Mouse (Mus musculus) stomach, postnatal 0 days (tissue): ENCODE measurements at regions not wholly inside any gene's neighbourhood (a gene's known extent, or its start where the extent isn't known, plus 50 kb on each side); places are given as distances from the start of the nearest gene placed in this dataset.

Experiments
- CTCF ChIP-seq: IDR thresholded peaks from 2 replicates; pipeline ENCODE4 v1.5.1; 2016; ENCODE audit warnings: antibody characterized with exemption, low read depth, mild to moderate bottlenecking, moderate library complexity
- EP300 ChIP-seq: optimal IDR thresholded peaks from 2 replicates; pipeline ENCODE3; 2016; ENCODE audit warnings: antibody characterized with exemption

GRCm38 (mm10) chr6:99964540-99964939 is 238.3 kb upstream of the Prok2 start:
- no peak for TF ChIP-seq CTCF
- TF ChIP-seq EP300, result no peak
